Mouse (Mus musculus) kidney, postnatal 36 days (tissue): ENCODE results near the gene Prkg1.
A peak's percentile ranks its signal among the peaks of the same experiment; 100 is the strongest.

Experiments
- DNase-seq, 2 experiments: peaks; one replicate each; pipeline ENCODE4 v3.0.0; 2021 to 2022; ENCODE audit warnings: mixed read lengths in 2 of 2

The Prkg1 gene

DNA sequence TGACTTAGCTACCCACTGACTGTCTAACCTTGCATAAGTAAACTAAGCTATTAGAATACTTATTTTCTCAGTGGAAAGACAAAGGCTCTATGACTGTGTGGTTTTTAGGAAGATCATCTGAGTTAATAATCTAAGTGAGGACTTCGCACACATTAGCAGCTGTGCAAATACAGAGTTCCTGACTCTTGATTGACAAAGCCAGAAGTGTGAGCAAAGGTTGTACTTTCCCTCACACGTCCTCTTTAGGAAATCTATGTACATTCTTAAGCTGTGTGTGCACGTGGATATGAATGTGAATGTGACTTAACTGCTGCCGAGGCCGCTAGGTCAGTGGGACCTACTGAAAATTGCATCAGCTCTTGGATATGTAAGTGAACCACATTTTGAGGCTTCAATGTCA lies 738.0 kb downstream of the Prkg1 start:
- DNase-seq: no peak

DNA sequence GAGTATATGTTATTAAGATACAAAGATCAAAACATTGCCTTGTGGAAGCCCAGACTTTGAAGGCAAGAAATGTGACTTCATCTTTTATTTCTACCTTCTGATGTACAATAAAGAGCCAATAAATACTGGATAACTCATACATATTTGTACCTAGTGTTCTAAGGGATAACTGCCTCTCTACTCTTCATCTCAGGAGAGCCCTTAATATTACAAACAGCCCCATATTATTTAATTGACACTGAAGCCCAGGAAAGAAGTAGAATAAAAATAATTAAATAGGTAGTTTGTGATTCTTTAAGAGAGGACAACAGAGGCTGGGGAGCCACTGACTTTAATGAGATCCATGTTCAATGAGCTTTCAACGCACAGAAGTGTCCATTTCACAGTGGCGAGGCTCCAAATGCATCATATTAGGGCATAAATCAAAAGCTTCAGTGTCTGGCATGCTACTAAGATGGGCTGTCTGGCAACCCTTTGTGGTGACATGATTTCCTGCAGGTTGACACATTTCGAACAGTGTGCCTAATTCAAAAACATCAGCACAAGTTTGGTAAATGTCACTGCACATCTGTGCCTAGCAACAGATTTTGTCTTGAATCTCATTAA lies 753.2 kb downstream of the Prkg1 start:
- DNase-seq: no peak

DNA sequence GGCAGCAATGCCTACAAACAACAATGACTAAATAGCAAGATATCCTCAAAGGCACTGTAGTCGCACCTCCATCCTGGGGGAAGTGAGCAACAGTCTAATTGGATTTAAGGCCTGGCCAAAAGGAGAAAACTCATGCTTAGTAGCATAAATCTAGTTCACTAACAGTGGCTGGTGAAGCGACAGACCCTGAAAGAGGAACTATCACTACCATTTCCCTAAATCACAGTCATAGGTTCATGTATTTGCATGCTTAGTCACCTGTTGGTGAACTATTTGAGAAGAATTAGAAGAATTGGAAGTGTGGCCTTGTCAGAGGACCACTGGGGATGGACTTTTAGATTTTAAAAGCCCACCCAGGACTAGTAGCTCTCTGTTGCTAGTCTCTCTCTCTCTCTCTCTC lies 766.3 kb downstream of the Prkg1 start:
- DNase-seq: no peak

DNA sequence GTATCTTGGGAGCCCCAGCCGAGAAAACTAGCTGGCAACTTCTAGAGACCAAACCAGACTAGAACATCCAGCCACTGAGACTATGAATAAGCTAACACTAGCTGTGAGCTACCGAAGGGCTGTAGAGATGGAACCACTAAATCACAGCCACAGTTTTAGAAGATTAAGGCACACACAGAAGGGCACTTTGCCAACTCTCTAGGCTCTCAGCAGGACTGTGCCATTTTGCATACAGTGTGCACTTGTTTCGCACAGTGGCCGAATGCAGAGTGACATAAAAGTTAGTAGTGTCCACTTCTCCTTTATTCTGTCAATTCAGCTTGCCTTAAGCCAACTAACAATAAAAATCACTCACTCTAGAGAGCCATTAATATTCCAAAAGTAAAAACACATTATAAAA lies 774.4 kb downstream of the Prkg1 start:
- DNase-seq: no peak

DNA sequence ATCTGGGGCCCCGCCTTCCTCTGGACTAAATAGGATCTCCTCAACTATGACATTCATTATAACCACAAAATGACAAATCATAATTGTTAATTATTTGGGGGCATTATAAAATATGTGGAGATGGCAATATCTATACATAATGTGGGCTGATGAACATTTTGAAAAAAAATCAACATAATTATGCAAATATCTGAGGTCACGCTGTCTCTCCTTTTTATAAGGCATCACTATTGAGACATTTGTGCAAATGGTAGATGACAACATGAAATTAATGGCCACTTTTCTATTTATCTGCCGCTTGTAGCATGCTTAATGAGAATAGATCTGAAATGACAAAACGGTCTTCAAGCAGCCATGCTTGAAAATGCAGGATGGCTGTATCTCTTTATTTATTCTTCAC lies 782.4 kb downstream of the Prkg1 start:
- no peak for DNase-seq

DNA sequence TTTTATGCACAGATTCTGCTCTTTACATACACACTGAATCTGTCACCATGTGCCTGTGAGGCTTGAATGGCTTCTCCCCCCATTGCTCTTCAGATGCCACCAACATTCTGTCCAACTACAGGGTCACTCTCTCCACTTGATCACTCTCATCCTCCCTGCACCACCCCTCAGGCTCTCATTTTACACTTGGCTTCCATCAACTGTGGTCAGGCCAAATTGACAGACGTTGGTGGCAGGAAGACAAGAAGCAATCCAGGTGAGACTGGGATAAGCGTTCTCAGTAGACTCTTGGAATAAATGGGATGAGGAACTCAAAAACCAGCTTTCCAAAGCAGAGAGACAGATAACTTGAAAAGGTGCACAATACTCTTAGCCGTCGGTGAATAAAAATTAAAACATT lies 786.7 kb downstream of the Prkg1 start:
- no peak for DNase-seq

DNA sequence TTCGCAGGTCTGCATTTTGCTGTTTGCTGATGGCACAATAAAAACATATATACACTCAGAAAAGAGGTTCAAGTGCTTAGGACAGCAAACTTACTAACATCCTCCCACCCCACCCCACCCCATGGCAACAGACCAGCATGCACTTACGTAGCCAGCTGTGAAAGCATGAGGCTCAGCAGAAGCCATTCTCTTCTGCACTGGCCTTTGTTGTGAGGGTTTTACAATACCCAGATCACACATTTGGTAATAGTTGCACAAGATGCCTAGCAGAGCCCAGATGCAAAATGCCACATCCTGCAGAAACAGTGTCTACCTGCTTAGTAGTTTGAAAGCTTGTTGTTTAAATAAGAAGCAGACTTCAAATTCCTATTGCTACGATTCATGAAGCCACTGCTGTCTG lies 814.2 kb downstream of the Prkg1 start:
- DNase-seq: no peak

DNA sequence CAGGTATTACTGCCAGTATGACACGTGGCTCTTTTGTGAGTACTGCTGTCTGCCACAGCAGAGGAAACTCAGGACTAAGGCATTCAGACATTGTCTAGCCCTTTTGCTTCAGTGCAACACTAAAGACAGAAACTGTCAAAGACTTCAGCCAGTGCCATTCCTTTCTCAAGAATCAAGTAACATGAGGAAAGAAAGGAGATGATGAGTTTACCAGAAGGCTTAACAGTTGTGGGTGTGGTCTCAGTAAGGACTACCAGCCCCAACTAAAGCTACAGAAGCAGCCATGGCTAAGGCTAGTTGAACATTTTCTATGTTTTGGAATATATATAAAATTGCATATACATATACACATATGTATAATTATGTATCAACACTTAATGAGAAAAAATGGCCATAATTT lies 816.6 kb downstream of the Prkg1 start:
- no peak for DNase-seq

DNA sequence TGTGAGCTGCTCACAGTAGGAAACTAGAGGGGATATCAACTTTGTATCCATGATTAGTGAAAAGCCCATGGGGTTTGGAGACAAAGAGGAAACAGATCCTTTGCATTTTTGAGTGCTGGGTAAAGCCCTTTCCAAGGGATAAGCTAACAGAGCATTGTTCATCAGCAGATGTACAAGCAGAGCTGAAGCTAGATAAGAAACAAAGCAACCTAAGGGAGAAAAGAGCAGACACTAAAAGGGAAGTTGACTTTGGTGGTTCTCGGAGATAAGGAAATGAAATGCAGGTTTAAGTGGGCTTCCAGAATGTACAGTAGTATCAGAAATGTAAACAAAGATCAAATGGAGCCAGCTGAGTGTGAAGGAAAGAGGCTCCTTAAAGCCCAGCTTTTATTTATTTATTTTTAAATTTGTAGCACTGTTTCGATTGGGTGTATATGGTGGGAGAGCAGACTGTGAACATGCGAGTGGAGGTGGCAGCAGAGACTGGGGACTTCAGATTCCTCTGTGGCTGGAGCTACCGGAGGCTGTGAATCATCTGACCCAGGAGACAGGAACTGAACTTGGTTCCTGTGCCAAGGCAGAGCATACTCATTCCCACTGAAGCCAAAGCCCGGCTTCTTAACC lies 822.4 kb downstream of the Prkg1 start:
- DNase-seq: peak; percentile 2 to 7

DNA sequence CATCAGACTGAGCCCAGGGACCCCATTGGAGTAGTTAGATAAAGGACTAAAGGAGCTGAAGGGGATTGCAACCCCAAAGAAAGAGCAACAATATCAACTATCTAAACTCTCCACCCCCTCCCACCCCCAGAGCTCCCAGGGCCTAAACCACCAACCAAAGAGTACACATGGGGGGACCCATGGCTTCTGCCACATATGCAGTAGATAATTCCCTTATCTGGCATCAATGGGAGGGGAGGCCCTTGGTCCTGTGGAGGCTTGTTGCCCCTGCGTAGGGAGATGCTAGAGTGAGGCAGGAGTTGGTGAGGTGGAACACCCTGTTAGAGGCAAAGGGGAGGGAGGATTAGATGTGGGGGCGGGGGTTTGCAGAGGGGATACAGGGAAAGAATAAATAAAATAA lies 826.8 kb downstream of the Prkg1 start:
- DNase-seq: no peak

DNA sequence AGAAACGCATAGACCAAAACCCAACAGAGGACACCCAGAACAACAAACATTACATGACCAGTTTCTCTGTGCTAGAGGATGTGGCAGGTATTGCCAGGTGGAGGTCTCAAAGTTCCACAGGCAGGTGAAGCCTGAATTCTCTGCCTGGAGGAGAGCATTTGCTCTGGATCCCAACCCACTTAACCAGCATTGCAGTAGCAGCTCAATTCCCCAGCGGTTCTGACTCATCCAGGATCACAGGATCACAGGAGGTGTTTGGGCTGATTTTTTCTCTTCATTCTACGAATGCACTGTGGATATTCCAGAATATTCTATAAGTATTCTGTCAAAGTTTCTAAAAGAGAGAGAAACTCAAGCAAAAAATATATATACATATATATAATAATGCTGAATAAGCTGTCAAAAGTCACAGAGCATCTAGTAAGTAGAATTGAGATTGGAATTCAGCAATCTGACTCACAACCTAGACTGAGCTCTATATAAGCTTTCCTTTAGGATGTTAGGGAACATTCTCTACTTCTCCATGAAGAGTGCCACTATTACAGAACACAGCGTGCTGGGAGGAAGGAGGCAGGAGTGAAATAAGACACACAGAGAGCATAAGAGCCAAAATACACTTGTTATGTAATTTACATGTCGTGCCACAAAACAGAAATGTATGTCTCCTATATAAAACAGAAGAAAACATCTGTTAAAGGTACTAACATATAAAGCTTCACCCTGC lies 833.2 kb downstream of the Prkg1 start:
- no peak for DNase-seq

DNA sequence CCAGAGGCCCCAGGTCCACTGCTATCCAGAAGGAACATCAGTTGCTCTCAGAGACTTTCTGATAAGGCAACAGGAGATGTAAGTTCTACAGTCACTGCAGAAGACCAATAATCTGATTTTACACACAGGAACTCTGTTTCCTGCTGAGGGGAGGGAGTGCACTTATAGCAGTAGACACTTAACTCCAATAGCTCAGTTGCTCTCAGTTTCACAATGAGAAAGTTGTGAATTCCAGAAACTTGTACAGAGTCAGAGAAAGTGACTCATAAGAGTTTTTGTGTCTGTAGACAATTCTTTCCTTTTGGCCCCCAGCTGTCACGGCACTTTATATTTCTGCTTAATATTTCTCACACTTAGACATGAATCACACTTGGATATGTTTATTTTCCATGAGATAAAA lies 840.8 kb downstream of the Prkg1 start:
- DNase-seq: no peak

DNA sequence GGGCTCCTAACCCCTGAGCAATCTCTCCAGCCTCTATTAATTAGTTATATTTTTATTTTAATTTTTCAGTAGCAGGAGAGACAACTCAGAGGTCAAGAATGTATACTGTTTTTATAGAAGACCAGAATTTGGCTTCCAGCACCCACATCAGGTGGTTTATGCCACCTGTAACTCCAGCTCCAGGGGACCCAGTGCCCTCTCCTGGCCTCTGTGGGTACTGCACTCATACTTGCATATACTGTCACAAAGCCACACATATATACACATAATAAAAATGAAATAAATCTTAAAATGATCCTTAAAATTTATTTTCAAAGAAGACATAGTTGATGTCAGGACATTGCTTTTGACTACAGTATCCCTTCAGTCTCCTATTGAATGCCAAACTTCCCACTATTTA lies 862.5 kb downstream of the Prkg1 start:
- DNase-seq: no peak

DNA sequence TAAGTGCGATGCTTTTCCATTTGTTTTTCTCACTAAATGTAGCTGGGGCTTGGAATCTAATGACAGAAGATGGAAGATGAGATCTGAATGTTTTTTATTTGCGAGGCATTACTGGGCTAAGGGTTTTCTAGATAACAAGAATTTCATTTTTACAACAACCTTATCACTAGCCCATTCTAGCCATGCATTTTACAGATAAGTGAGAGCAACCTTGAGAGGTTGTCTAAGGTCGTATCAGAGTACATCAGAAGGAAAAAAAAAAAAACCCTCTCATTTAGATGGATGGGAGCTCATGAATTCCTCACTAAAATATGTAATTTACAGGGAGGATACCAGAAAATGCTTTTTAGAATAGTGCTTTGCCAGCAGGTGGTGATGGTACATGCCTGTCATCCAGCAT lies 863.8 kb downstream of the Prkg1 start:
- DNase-seq: no peak

DNA sequence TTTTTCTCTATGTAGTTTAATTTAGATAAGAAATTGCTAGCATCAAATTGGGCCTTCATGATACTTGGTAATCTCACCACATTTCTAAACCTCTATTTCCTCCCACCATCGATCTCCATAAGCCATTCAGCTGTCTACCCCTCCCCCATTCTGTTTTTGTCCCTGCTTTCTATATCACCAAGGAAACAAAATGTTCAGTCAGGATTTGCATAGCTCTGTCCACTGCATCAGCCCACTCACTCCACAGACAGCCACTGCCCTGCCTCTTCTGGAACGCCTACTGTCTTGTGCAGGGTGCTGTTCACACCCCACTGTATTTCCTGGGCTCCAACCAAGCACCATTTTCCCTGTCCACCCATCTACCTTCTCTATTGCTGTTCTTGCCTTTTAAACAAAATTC lies 874.5 kb downstream of the Prkg1 start:
- no peak for DNase-seq

DNA sequence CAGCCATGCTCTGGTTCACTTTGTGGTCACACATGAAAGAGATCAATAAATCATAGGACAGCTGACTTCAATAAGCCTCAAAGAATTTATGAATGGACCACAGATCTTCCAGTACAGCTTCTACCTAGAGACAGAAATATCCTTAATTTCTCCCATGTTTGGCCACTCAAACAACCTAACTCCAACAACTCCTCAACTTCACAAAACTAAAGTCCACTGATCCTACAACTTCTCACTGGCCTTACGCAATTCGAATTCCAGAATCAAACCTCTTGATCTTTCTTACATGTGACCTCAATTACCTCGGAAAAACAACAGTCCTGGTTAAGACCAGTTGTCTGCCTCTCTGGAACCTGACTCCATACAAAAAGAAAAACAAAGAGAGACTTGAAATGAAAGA lies 875.0 kb downstream of the Prkg1 start:
- DNase-seq: no peak

DNA sequence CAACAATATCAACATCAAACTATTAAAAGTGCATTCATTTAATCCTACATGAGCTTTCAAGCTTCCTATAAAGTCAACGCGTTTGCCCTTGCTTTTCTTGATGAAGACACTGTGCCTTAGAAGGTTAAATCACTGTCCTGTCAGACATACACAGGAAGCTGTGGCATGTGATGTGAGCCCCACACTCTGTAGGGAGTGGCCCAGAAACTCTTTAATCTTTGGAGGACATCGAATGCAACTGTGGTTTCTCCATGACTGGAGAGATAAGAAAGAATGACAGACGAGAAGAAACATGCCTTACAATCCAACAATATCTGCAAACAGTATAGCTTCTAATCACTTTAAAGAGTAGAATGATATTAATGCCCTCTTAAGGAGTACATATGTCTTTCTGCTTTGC lies 903.4 kb downstream of the Prkg1 start:
- no peak for DNase-seq

DNA sequence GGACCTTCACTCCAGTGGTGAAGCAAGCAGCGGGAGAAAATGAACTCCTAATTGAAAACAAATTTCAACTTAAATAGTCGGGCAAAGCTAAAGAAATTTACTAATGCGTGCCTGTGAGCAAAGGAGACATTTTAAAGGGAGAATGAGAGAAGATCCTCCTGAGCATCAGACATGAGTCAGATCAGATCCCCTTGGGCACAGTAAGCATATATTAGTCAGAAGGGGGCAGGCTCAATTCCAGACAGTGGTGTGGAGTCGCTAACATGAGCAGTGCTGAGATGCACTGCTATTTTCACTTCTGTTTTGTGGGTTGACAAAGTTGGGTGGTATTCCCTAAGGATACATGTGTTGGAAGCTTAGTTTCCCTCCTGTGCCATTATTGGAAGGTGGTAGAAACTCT lies 913.8 kb downstream of the Prkg1 start:
- no peak for DNase-seq

DNA sequence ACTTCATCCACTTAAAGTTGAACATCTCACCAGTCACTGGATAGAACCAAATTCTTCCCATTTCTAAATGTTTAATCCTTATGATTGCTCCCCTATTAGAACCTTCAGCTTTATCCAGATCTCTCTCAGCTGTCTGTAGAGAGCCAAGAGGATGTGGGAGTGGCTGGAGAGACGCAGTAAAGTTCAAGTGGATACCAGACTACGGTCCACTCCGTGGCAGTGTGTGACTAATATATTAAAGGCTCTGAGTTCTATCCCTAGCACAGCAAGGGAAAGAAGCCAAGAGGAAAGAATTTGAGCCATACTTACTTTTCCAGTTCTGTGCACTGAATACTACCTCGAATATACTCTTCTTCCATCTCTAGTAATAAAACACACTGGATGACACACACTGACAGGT lies 919.9 kb downstream of the Prkg1 start:
- peak in 1 of 2 experiments; percentile 7 for DNase-seq

DNA sequence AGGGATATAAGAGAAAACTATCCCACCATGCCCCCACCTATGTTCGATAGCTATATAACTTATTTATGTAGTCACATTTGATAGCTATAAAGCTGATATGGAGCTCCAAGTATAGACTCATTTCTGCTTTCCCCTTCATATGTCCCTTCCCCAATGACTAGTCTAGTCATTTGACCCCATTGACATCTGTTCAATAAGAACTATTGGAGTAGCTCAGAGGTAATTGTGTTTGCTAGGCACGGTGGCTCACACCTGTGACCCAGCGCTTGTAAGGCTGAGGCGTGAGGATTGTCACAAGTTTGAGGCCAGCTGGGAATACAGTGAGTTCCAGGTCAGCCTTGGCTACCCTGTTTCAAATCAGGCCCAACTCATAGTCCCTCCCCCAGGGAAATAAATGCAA lies 921.2 kb downstream of the Prkg1 start:
- no peak for DNase-seq

DNA sequence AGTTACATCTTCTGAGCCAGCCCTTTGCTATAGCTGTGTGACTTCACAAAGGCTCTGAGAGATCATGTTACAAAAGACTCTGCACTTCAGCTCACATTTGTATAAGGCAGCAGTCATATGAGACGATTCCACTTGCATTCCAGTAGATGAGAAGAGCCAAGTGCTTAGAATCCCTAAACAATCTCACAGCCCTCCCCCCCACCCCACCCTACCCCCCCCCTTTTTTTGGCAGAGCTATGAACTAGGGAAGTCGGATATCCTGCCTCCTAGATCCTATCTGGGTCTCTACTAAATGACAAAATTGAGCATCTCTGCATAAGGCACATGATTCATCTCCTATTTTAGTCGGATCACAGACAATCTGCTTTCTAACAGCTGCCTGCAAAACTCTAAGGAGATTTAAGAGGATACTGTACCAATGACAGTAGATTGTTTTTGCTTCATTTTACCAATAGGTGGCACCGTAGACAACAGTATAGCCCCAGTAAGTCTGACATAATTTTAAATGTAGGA lies 921.7 kb downstream of the Prkg1 start:
- DNase-seq: peak in 1 of 2 experiments; percentile 51

DNA sequence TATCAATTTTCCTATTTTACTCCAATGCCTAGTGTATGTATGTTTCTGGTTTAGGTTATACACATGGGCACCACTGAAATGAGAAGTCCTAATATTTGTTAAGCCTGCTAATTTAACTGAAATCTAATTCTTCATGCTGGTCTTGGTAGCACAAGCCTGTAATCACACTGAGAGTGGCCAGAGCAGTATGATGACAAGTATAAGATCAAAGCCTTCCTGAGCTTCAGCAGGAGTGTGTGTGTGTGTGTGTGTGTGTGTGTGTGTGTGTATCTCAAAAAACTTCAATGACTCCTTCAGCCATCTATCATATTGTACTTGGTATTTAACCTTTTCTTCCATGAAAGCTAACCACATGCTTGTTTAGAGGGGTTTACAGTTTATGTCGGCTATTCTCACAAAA lies 922.2 kb downstream of the Prkg1 start:
- DNase-seq: no peak

DNA sequence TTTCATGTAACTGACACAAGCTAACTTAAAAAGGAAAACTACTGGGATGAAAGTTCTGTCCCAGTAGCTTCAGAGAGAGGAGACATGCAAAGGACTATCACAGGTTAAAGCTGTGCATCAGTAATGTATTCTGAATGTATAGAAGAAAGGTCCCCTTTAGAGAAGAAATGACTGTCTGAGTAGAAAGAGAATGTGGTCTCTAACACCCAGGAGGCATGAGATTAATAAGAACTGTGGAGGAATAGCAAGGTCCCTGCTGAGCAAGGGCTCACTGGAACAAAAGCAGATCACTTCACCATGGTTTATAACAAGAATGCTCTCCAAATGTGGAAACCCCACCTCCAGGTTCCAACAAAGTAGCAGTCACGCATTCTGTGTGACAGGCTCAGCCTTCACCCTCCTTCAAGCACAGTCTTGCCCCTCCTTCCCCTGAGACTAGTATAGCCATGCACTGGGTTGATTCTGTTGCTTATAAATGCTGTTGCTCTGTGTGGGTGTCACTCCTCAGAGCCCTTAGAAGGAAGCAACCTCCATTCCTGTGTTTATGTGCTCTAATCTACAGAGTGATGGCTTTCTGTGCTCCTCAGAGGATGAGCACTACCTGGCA lies 931.7 kb downstream of the Prkg1 start:
- no peak for DNase-seq

DNA sequence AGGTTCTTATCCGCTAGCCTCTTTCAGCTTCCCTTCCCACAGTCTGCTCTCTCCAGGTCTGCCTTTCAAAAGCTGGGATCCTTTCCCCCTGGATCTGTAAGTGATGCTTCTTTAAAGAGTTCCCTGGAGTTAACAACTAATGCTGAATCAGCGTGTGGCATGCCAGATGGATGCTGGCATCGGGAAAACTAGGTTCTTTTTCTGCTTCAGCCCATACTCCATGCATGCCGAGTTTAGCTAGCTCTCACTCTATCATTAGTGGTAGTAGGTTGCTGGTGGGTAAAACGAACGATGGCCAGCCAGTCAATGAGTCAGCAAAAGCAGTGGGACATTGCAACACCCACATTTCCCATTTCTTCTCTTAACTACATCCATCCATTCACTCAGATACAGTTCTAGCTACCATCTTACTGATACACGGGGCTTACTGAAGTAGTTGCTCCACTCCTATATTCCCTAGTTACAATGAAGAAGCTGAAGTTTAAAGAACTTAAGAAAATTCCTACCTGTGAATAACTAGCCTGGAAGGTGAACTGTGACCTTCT lies 935.5 kb downstream of the Prkg1 start:
- no peak for DNase-seq
